In the genomic region with DNA sequence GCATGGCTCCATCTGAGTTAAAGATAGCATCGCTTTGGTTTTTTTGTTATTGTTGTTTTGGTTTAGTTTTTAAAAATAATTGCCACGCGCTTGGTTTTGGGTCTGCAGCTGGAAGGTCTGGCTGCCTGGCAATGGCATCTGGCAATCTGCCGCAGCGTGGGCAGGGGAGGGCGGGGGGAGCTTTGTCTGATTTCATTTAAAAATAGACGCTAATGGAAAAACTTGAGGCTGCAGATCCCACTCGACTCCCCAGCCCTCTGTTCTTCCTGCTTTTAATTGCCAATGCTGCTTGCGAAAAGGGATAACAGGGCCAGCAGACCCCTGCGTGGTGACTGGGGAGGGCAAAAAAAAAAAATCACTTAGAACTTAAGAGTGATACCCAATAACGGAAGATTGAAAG, we compare ENCODE assay signal across 12 mouse cellular contexts.
A peak's percentile ranks its signal among the peaks of the same experiment; 100 is the strongest.
DNase-seq lines count a peak whose midpoint lies in the region; ATAC-seq and TF ChIP-seq lines count a peak whose summit lies in the region.
"Had no signal": no experiment of that assay in that cellular context is flagged by ENCODE, and none has a peak within 500 bp of the region (broad histone marks: within the 10 kb centered on the region; RNA-seq: fewer than 3 reads in every experiment).

No protein-coding gene starts in this region.

- H3K27me3 ChIP-seq in forebrain, embryonic 14.5 days (replicated peaks; ENCODE audit: control insufficient read depth, insufficient read depth, low read length): no peaks in the 10 kb centered on the region
- no peaks in the 10 kb centered on the region for H3K27me3 ChIP-seq in forebrain, embryonic 13.5 days
- H3K27me3 ChIP-seq in embryonic facial prominence, embryonic 15.5 days: no peaks in the 10 kb centered on the region; the same call in 1 of the 2 replicates
- H3K27me3 ChIP-seq in limb, embryonic 13.5 days: no peaks in the 10 kb centered on the region
- H3K27me3 ChIP-seq in liver, postnatal 0 days (ENCODE audit: insufficient read depth, low read length): no peaks in the 10 kb centered on the region
- H3K27me3 ChIP-seq: limb, embryonic 15.5 days had no signal

- TF ChIP-seq CTCF in liver, postnatal 0 days (IDR thresholded peaks at IDR 0.05; ENCODE audit: low read depth): no peak

- peaks cover 3% of the 10 kb centered on the region; the same call in 1 of the 2 replicates for H3K4me1 ChIP-seq in forebrain, embryonic 14.5 days (ENCODE audit: control insufficient read depth, insufficient read depth, low read length)
- H3K4me1 ChIP-seq in forebrain, embryonic 13.5 days: peaks cover 10% of the 10 kb centered on the region
- peaks cover 12% of the 10 kb centered on the region for H3K4me1 ChIP-seq in embryonic facial prominence, embryonic 15.5 days
- peaks cover 53% of the 10 kb centered on the region for H3K4me1 ChIP-seq in limb, embryonic 13.5 days
- H3K4me1 ChIP-seq in liver, postnatal 0 days (ENCODE audit: insufficient read depth): no peaks in the 10 kb centered on the region

- intact Hi-C loops in left cerebral cortex, postnatal 4 days (cut with DNase I): no loop called here

- DNase-seq in forebrain, embryonic 14.5 days (ENCODE audit: low spot score): peak; percentile 57
- peak; percentile 29 for DNase-seq in left cerebral cortex, postnatal 4 days
- no peak for DNase-seq in left cerebral cortex, adult 11 months (ENCODE audit: low spot score)
- DNase-seq in liver, postnatal 0 days: no peak
- DNase-seq: kidney, adult 9 months; lung, postnatal 36 days; thymus, postnatal 14 days had no signal

- ATAC-seq in forebrain, embryonic 14.5 days: no peak
- no peak for ATAC-seq in forebrain, embryonic 13.5 days
- no peak for ATAC-seq in embryonic facial prominence, embryonic 15.5 days (ENCODE audit: insufficient number of reproducible peaks, low FRiP score, low TSS enrichment, low read depth)
- no peak for ATAC-seq in limb, embryonic 13.5 days (ENCODE audit: low FRiP score, low read depth)
- no peak for ATAC-seq in liver, postnatal 0 days
- ATAC-seq: Patski had no signal

- no peak overlapping the region for H3K9ac ChIP-seq in forebrain, embryonic 14.5 days (ENCODE audit: low read length)
- no peak overlapping the region for H3K9ac ChIP-seq in forebrain, embryonic 13.5 days
- no peak overlapping the region for H3K9ac ChIP-seq in embryonic facial prominence, embryonic 15.5 days
- H3K9ac ChIP-seq in limb, embryonic 13.5 days: no peak overlapping the region
- no peak overlapping the region for H3K9ac ChIP-seq in liver, postnatal 0 days (replicated peaks)
- H3K9ac ChIP-seq: limb, embryonic 15.5 days had no signal

- no peaks in the 10 kb centered on the region for H3K36me3 ChIP-seq in forebrain, embryonic 14.5 days (ENCODE audit: control insufficient read depth, insufficient read depth, low read length)
- no peaks in the 10 kb centered on the region for H3K36me3 ChIP-seq in forebrain, embryonic 13.5 days (ENCODE audit: poor library complexity, severe bottlenecking)
- H3K36me3 ChIP-seq in embryonic facial prominence, embryonic 15.5 days: no peaks in the 10 kb centered on the region
- no peaks in the 10 kb centered on the region for H3K36me3 ChIP-seq in limb, embryonic 13.5 days
- no peaks in the 10 kb centered on the region for H3K36me3 ChIP-seq in liver, postnatal 0 days (replicated peaks; ENCODE audit: insufficient read depth, low read length)
- H3K36me3 ChIP-seq: limb, embryonic 15.5 days had no signal

- H3K9me3 ChIP-seq in forebrain, embryonic 14.5 days (replicated peaks; ENCODE audit: control insufficient read depth, low read length): no peaks in the 10 kb centered on the region
- no peaks in the 10 kb centered on the region for H3K9me3 ChIP-seq in forebrain, embryonic 13.5 days (replicated peaks)
- no peaks in the 10 kb centered on the region for H3K9me3 ChIP-seq in embryonic facial prominence, embryonic 15.5 days (replicated peaks)
- no peaks in the 10 kb centered on the region for H3K9me3 ChIP-seq in limb, embryonic 13.5 days
- H3K9me3 ChIP-seq in liver, postnatal 0 days (ENCODE audit: low read length): no peaks in the 10 kb centered on the region
- H3K9me3 ChIP-seq: limb, embryonic 15.5 days had no signal

- no peak overlapping the region for H3K4me3 ChIP-seq in forebrain, embryonic 14.5 days (ENCODE audit: low read depth, low read length)
- no peak overlapping the region for H3K4me3 ChIP-seq in forebrain, embryonic 13.5 days
- H3K4me3 ChIP-seq in embryonic facial prominence, embryonic 15.5 days (replicated peaks): no peak overlapping the region
- H3K4me3 ChIP-seq in limb, embryonic 13.5 days: no peak overlapping the region
- H3K4me3 ChIP-seq in liver, postnatal 0 days (ENCODE audit: low read depth, low read length): no peak overlapping the region
- H3K4me3 ChIP-seq: limb, embryonic 15.5 days had no signal

- no peak overlapping the region for H3K27ac ChIP-seq in forebrain, embryonic 14.5 days (ENCODE audit: low read depth, low read length)
- no peak overlapping the region for H3K27ac ChIP-seq in forebrain, embryonic 13.5 days
- H3K27ac ChIP-seq in embryonic facial prominence, embryonic 15.5 days (replicated peaks): no peak overlapping the region
- H3K27ac ChIP-seq in limb, embryonic 13.5 days: peak overlapping the region; percentile 72
- no peak overlapping the region for H3K27ac ChIP-seq in liver, postnatal 0 days (ENCODE audit: low read depth)
- H3K27ac ChIP-seq: limb, embryonic 15.5 days had no signal

- 46% methylated on average over 11 of the region's 11 CpGs for WGBS in forebrain, embryonic 14.5 days
- WGBS in forebrain, embryonic 13.5 days: 47% methylated on average over 11 of the region's 11 CpGs
- 42% methylated on average over 11 of the region's 11 CpGs for WGBS in embryonic facial prominence, embryonic 15.5 days
- WGBS in limb, embryonic 13.5 days: 32% methylated on average over 11 of the region's 11 CpGs
- 75% methylated on average over 11 of the region's 11 CpGs for WGBS in liver, postnatal 0 days (ENCODE audit: insufficient replicate concordance)

- H3K4me2 ChIP-seq in forebrain, embryonic 14.5 days (ENCODE audit: low read length): no peak overlapping the region
- no peak overlapping the region for H3K4me2 ChIP-seq in forebrain, embryonic 13.5 days
- 0 out of 2 replicates have a peak overlapping the region, but pooled peaks have one; percentile 17 for H3K4me2 ChIP-seq in embryonic facial prominence, embryonic 15.5 days (replicated peaks)
- H3K4me2 ChIP-seq in limb, embryonic 13.5 days (replicated peaks): 0 out of 2 replicates have a peak overlapping the region, but pooled peaks have one; percentile 2
- no peak overlapping the region for H3K4me2 ChIP-seq in liver, postnatal 0 days (ENCODE audit: low read depth, low read length)
- H3K4me2 ChIP-seq: limb, embryonic 15.5 days had no signal

- no peak for TF ChIP-seq EP300 in liver, postnatal 0 days (IDR thresholded peaks at IDR 0.05; ENCODE audit: low read depth)

Comparison
In these comparisons a context has a peak if more than half of its experiments do, and no peak if none do; other contexts are left out.
1. DNase-seq: peak in forebrain, embryonic 14.5 days (single experiment) and left cerebral cortex, postnatal 4 days (single experiment); none in left cerebral cortex, adult 11 months (single experiment) and liver, postnatal 0 days (single experiment).
2. H3K4me2 ChIP-seq: peak in embryonic facial prominence, embryonic 15.5 days (single experiment) and limb, embryonic 13.5 days (single experiment); none in forebrain, embryonic 14.5 days (single experiment), forebrain, embryonic 13.5 days (single experiment) and liver, postnatal 0 days (single experiment).